Mouse (Mus musculus) stomach, embryonic 14.5 days (tissue): ENCODE measurements at regions not wholly inside any gene's neighbourhood (a gene's known extent, or its start where the extent isn't known, plus 50 kb on each side); places are given as distances from the start of the nearest gene placed in this dataset.

Source experiments
- ATAC-seq: fragments of 200-750 bp; cut with Nextera tagmentation; 2 replicates; pipeline ENCODE4 v1.8.0; 2017; ENCODE audit warnings: low read depth, moderate TSS enrichment; ENCODE audit not compliant: insufficient number of reproducible peaks, insufficient read depth, low FRiP score
- H3K27ac ChIP-seq: fragments of 300-500 bp; sonication (generic); 2 replicates; pipeline ENCODE4 v1.5.1; 2014; ENCODE audit warnings: mild to moderate bottlenecking, low read length, moderate library complexity, mixed read lengths
- H3K27me3 ChIP-seq: fragments of 300-500 bp; sonication (generic); 2 replicates; pipeline ENCODE4 v1.6.1; 2014; ENCODE audit warnings: low read length, control low read depth, mixed read lengths; ENCODE audit not compliant: control insufficient read depth, insufficient read depth
- H3K36me3 ChIP-seq: fragments of 300-500 bp; sonication (generic); 2 replicates; pipeline ENCODE4 v1.6.1; 2014; ENCODE audit warnings: mild to moderate bottlenecking, control low read depth, low read length, moderate library complexity, mixed read lengths; ENCODE audit not compliant: control insufficient read depth, insufficient read depth
- H3K4me1 ChIP-seq: fragments of 300-500 bp; sonication (generic); 2 replicates; pipeline ENCODE4 v1.6.1; 2014; ENCODE audit warnings: low read length, control low read depth, mixed read lengths; ENCODE audit not compliant: control insufficient read depth, insufficient read depth
- H3K4me2 ChIP-seq: fragments of 300-500 bp; sonication (generic); replicated peaks from 2 replicates; pipeline ENCODE4 v1.6.1; 2014; ENCODE audit warnings: low read depth, low read length, control low read depth
- H3K4me3 ChIP-seq: fragments of 300-500 bp; sonication (generic); 2 replicates; pipeline ENCODE4 v1.5.1; 2014; ENCODE audit warnings: low read depth, low read length, control low read depth
- H3K9ac ChIP-seq: fragments of 300-500 bp; sonication (generic); replicated peaks from 2 replicates; pipeline ENCODE4 v1.6.1; 2014; ENCODE audit warnings: low read depth, mild to moderate bottlenecking, control low read depth, low read length, moderate library complexity, mixed read lengths
- H3K9me3 ChIP-seq: fragments of 300-500 bp; sonication (generic); 2 replicates; pipeline ENCODE4 v1.6.1; 2016; ENCODE audit warnings: low read depth, low read length, control low read depth; ENCODE audit not compliant: control insufficient read depth
- WGBS: fragments of 180-500 bp; shearing (Covaris S2); extraction: QIAGEN DNeasy Blood & Tissue Kit; methylation state at CpG from one replicate; pipeline ENCODE4 v1.1.7; 2014; 5-methylcytosine and 5-hydroxymethylcytosine counted together

DNA sequence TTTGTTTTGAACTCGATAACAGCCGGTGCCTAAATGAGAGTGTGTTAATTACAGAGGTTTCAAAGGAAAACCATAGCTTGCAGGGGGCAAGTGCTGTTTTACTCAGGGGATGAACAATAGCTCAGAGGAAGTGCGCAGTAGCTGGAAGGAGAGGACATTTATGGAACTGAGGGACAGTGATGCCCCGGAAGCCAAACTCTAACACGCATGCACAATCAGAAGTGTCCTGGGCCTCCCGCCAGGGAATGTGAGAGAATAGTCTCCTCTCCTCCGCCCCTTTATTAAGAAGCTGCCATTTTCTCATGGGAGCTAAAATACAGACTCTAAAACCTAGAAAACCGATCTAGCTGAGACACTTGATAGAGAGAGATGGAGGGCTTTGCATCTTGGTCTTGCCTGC is 368.5 kb upstream of the Sall1 start:
- H3K27ac ChIP-seq = no peak overlapping the region
- no peak for ATAC-seq
- H3K4me2 ChIP-seq = no peak overlapping the region
- H3K4me3 ChIP-seq = no peak overlapping the region
- WGBS = 77% methylated on average over 8 of the region's 8 CpGs
- H3K36me3 ChIP-seq = no peaks in the 10 kb centered on the region
- no peaks in the 10 kb centered on the region for H3K27me3 ChIP-seq
- H3K9me3 ChIP-seq = no peaks in the 10 kb centered on the region
- H3K4me1 ChIP-seq = no peaks in the 10 kb centered on the region
- no peak overlapping the region for H3K9ac ChIP-seq

DNA sequence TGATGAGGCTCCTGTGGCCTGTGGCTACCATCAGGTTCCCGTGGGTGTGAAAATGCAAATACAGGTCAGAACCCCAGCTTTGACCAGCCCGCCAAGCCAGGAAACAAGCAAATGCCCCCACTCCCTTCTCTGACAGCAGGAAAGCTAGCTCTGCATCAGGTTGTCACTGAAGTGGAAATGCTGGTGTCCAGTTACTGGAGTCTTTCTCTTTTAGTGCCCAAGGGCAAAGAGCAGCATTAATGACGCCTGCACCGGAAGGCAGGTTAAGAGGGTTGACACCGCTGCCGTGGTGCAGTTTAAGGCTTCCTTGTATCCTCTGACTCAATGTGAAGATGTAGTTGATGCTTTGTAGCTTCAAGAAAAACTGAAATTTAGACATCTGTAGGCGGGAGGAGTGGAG is 368.1 kb upstream of the Sall1 start:
- Histone ChIP-seq H3K27me3 (no peaks in the 10 kb centered on the region), H3K9me3 (no peaks in the 10 kb centered on the region), H3K4me3 (no peak overlapping the region), H3K27ac (no peak overlapping the region), H3K36me3 (no peaks in the 10 kb centered on the region), H3K4me2 (no peak overlapping the region), H3K9ac (no peak overlapping the region), H3K4me1 (no peaks in the 10 kb centered on the region)
- ATAC-seq = no peak
- WGBS = 36% methylated on average over 7 of the region's 7 CpGs

DNA sequence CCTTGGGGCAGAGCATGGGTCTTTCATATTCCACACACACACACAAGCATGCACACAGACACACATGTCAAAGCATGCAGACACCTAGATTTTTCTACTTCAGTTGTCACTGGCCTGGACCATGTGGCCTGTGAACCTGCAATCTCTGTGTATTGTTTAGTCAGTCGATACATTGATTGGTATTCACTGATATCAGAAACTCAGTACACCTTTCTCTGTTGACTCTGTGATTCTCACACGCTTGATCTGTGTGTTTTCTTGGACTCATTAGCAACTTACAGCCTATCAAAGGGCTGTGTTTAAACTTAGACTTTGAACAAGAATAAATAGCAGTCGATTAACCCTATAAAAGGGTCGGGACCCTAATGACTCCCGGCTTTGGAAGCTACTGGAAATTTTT is 362.7 kb upstream of the Sall1 start:
- Histone ChIP-seq H3K9ac (no peak overlapping the region), H3K4me2 (no peak overlapping the region), H3K4me1 (no peaks in the 10 kb centered on the region), H3K36me3 (no peaks in the 10 kb centered on the region), H3K27me3 (no peaks in the 10 kb centered on the region), H3K27ac (no peak overlapping the region), H3K9me3 (no peaks in the 10 kb centered on the region), H3K4me3 (no peak overlapping the region)
- WGBS = 69% methylated on average over 5 of the region's 5 CpGs
- ATAC-seq = no peak

DNA sequence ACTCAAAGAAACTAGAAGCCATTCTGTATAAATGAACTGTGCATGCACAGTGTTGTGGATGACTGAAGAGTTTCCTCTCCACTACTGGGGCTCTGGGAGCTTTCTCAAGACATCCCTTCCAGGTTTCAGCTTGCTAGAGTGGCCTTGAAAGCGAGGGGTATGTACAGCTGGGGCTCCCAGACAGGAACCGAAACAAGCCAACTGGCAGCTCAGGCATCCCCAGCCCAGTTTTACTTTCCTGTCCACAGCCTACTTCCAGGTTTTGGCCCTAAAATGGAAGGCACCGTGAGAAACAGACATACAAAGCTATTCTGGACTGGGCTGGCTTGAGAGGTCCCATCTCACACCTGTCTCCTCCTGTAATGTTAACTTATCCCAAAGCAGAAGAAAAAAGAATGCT is 360.3 kb upstream of the Sall1 start:
- Histone ChIP-seq H3K36me3 (no peaks in the 10 kb centered on the region), H3K9me3 (no peaks in the 10 kb centered on the region), H3K4me1 (no peaks in the 10 kb centered on the region), H3K9ac (no peak overlapping the region), H3K4me3 (no peak overlapping the region), H3K27me3 (no peaks in the 10 kb centered on the region), H3K27ac (no peak overlapping the region), H3K4me2 (no peak overlapping the region)
- WGBS = 76% methylated on average over 3 of the region's 3 CpGs
- no peak for ATAC-seq

DNA sequence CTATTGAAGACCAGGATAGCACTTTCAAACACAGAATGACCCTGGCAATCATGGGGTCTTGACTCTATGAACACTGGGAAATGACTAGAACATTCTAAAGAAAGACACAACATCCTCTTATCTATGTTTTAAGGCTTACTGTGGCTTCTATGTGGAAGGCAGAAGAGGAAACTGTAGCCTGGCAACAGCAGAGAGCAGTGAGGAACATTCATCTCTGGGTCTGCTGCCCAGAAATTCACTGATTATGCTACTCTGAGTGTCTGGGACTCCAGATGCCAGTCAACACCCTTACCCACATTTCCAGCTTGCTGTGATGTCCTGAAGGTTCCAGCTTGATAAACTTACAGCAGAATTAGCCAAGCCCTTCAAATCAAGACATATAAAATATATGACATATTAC is 352.7 kb upstream of the Sall1 start:
- no peaks in the 10 kb centered on the region for H3K36me3 ChIP-seq
- no peaks in the 10 kb centered on the region for H3K27me3 ChIP-seq
- H3K9me3 ChIP-seq = no peaks in the 10 kb centered on the region
- H3K4me1 ChIP-seq = no peaks in the 10 kb centered on the region
- no peak overlapping the region for H3K4me3 ChIP-seq
- ATAC-seq = no peak
- H3K27ac ChIP-seq = no peak overlapping the region
- H3K9ac ChIP-seq = no peak overlapping the region
- no peak overlapping the region for H3K4me2 ChIP-seq

DNA sequence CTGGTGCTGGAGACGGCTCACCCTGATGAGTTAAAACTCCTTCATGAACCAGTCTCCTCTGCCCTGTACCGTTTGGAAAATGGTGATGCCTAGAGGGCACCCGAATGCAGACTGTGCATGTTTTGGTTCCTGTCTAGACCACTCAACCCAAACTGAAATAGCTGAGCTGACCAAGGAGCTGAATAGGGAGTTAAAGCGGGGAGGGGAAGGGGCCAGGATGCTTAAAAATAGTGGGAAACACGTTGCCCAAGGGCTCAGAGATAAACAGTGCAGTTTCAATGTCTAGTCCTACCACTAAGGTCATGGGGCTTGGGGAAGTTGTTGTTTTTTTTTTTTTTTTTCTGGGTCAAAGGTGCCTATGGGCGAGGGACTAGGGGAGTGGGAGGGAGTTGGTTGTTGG is 348.8 kb upstream of the Sall1 start:
- Histone ChIP-seq H3K36me3 (no peaks in the 10 kb centered on the region), H3K9me3 (no peaks in the 10 kb centered on the region), H3K4me2 (no peak overlapping the region), H3K27me3 (no peaks in the 10 kb centered on the region), H3K4me3 (no peak overlapping the region), H3K9ac (no peak overlapping the region), H3K27ac (no peak overlapping the region), H3K4me1 (no peaks in the 10 kb centered on the region)
- no peak for ATAC-seq
- 85% methylated on average over 6 of the region's 6 CpGs for WGBS

DNA sequence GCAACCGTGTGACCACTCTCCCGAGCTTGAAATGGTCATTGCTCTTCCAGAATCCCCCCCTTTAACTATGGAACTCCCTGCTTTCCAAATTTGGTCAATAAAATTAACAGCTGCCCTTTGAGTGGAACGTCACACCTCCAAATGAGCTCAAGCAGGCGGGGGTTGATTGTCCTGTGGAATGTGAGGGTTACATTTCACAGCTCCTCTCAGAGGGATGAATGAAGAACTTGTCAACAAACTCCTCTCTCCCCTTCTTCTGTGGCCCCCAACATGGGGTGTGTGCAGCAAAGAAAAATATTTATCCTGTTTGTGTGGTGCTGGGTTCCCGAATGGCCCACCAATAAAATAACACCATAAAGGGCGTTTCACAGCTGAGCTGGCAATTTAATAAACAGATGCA is 344.8 kb upstream of the Sall1 start:
- no peaks in the 10 kb centered on the region for H3K36me3 ChIP-seq
- H3K9ac ChIP-seq = no peak overlapping the region
- 24% methylated on average over 6 of the region's 6 CpGs for WGBS
- no peak for ATAC-seq
- no peak overlapping the region for H3K27ac ChIP-seq
- no peak overlapping the region for H3K4me3 ChIP-seq
- no peaks in the 10 kb centered on the region for H3K27me3 ChIP-seq
- H3K9me3 ChIP-seq = no peaks in the 10 kb centered on the region
- H3K4me1 ChIP-seq = 0 out of 2 replicates have a peak, but pooled peaks cover 5% of the 10 kb centered on the region
- no peak overlapping the region for H3K4me2 ChIP-seq

DNA sequence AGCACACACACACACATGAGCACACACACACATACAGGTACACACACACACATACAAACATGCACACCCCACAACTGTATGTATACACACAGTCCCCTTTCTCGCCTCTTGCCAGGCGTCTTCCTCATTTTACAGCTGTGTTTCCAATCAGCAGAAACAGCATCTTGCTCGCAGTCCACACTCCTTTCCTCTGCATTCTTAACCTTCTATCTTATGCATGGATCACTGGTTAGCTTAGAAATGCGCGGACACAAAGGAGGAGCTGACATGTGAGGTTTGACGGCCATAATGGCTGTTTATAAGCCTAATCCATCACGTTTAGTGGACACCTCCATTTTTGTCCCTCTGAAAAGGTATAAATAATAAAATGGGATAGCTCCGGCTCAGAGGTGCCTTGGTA is 343.3 kb upstream of the Sall1 start:
- H3K36me3 ChIP-seq = no peaks in the 10 kb centered on the region
- ATAC-seq = no peak
- no peak overlapping the region for H3K9ac ChIP-seq
- no peaks in the 10 kb centered on the region for H3K9me3 ChIP-seq
- no peak overlapping the region for H3K4me2 ChIP-seq
- H3K27me3 ChIP-seq = no peaks in the 10 kb centered on the region
- H3K4me3 ChIP-seq = no peak overlapping the region
- 0 out of 2 replicates have a peak, but pooled peaks cover 5% of the 10 kb centered on the region for H3K4me1 ChIP-seq
- WGBS = 21% methylated on average over 8 of the region's 8 CpGs
- no peak overlapping the region for H3K27ac ChIP-seq

DNA sequence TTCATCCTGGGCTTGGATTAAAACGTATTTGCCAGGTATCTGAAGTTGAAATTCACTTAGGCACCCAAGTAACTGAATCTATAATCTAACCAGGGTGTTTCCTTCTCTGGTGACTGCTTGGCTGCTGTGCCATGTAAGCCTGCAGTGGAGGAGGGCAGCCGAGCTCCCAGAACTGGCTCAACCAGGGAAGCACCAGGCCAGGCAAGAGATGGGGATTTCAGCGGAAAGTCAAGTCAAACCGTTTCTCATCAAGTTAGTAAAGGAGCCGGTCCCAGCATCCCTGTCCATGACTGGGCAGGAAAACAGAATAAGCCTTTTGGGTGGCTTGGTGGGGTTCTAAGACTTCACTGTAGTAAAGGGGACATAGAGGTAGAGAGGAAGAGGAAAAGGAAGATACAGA is 341.1 kb upstream of the Sall1 start:
- no peak for ATAC-seq
- no peaks in the 10 kb centered on the region for H3K36me3 ChIP-seq
- H3K27ac ChIP-seq = no peak overlapping the region
- H3K4me1 ChIP-seq = 0 out of 2 replicates have a peak, but pooled peaks cover 5% of the 10 kb centered on the region
- 79% methylated on average over 5 of the region's 5 CpGs for WGBS
- no peak overlapping the region for H3K9ac ChIP-seq
- no peaks in the 10 kb centered on the region for H3K9me3 ChIP-seq
- H3K27me3 ChIP-seq = no peaks in the 10 kb centered on the region
- no peak overlapping the region for H3K4me2 ChIP-seq
- no peak overlapping the region for H3K4me3 ChIP-seq
